Mouse (Mus musculus): ENCODE data around the gene 3100002H09Rik.

3100002H09Rik gene

GRCm38 (mm10) chr4:124610703-124611102 is at the start of gene 3100002H09Rik:
Gene 3100002H09Rik, minus strand, starts transcription at chr4:124610803.
- no peak for DNase-seq (ENCODE audit: low spot score in 2 of 2)

- DNase-seq (ENCODE audit: low spot score in 2 of 2), result no peak
These were observed 48.9 kb upstream of the 3100002H09Rik start for GRCm38 (mm10) chr4:124659251-124660217.

DNA sequence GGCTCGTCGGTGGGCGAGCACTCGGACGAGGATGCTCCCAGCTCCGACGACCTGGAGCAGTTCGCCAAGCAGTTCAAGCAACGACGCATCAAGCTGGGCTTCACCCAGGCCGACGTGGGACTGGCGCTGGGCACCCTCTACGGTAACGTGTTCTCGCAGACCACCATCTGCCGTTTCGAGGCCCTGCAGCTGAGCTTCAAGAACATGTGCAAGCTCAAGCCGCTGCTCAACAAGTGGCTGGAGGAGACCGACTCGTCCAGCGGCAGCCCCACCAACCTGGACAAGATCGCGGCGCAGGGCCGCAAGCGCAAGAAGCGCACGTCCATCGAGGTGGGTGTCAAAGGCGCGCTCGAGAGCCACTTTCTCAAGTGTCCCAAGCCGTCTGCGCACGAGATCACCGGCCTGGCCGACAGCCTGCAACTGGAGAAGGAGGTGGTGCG is 47.8 kb upstream of the 3100002H09Rik start:
- DNase-seq (ENCODE audit: low spot score in 2 of 2), result peak in 1 of 2 experiments; percentile 16

DNA sequence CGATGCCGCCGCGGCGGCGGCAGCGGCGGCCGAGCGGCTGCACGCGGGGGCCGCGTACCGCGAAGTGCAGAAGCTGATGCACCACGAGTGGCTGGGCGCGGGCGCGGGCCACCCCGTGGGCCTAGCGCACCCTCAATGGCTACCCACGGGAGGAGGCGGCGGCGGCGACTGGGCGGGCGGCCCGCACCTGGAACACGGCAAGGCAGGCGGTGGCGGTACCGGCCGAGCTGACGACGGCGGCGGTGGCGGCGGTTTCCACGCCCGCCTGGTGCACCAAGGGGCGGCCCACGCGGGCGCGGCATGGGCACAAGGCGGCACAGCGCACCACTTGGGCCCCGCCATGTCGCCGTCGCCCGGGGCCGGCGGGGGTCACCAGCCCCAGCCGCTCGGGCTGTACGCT is 47.2 kb upstream of the 3100002H09Rik start:
- peak in 1 of 2 experiments; percentile 18 for DNase-seq (ENCODE audit: low spot score in 2 of 2)

DNA sequence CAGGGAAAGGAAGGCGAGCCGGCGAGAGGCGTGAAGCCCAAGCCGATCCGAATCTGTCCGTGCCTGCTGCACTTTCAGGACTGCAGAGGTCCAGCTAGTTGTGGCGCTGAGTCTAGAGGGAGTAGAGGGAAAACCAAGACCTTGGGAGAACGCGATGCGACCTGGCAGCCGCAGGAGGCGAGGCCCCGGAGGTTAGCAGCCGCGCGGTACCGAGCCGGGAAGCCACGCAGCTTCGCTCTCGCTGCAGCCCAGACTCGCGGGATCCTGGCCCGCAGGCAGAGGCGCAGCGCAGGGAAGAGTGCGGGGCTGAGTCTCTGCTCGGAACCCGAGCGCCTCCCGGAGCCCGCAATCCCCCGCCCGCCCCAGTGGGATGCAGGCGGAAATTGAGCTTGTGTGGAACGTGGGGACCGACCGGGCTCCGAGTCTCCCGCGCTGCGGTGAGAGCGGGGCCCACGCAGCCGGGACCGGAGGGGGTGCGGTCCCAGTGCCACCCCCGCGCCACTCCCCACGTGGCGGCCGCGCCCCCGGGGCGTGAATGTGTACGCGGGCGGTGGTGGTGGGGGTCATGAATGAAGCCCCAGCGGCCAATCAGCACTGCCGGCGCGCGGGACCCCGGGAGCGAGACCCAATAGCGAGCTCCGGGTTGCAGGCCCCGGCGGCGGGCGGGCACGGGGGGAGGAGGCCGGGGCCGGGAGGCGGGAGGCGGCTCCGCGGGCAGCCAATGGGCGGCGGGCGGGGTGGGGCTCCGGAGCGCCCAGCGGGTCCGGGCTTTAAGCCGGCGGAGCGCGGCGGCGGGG is 46.4 kb upstream of the 3100002H09Rik start:
- DNase-seq (ENCODE audit: low spot score in 2 of 2), result peak; percentile 53 to 74

GRCm38 (mm10) chr4:124656518-124656853 is 45.9 kb upstream of the 3100002H09Rik start, which contains the start of gene Pou3f1:
Gene Pou3f1, plus strand, starts transcription at chr4:124656807.
- DNase-seq (ENCODE audit: low spot score in 2 of 2), result no peak

GRCm38 (mm10) chr4:124652886-124653285 is 42.3 kb upstream of the 3100002H09Rik start:
- peak in 1 of 2 experiments; percentile 27 for DNase-seq (ENCODE audit: low spot score in 2 of 2)

GRCm38 (mm10) chr4:124647909-124648308 is 37.3 kb upstream of the 3100002H09Rik start:
- DNase-seq (ENCODE audit: low spot score in 2 of 2), result no peak

- no peak for DNase-seq (ENCODE audit: low spot score in 2 of 2)
These were observed 36.0 kb upstream of the 3100002H09Rik start for GRCm38 (mm10) chr4:124646591-124646990.

DNA sequence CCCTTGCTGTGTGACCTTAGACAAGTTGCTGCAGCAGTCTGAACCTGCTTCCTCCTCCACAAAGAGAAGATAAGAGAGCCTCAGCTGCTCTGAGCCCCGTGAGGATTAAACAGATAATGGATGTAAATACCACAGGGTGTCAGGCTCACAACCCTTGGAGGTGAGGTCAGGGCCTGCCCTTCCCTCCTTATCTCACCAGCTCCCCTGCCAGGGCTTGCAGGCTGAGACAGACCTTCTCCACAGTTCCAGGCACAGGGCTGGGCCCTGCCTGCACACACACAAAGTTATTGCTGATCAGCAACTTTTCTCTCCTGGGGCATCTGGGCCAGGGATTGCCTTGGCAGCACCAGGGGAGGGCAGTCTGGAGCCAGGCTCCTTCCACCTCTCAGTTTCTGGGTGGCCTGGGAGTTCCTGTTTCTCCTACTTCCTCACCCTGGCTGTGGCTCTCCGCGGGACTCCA is 34.4 kb upstream of the 3100002H09Rik start:
- DNase-seq (ENCODE audit: low spot score in 2 of 2), result no peak

- no peak for DNase-seq (ENCODE audit: low spot score in 2 of 2)
These were observed 33.3 kb upstream of the 3100002H09Rik start for GRCm38 (mm10) chr4:124643859-124644258.

DNA sequence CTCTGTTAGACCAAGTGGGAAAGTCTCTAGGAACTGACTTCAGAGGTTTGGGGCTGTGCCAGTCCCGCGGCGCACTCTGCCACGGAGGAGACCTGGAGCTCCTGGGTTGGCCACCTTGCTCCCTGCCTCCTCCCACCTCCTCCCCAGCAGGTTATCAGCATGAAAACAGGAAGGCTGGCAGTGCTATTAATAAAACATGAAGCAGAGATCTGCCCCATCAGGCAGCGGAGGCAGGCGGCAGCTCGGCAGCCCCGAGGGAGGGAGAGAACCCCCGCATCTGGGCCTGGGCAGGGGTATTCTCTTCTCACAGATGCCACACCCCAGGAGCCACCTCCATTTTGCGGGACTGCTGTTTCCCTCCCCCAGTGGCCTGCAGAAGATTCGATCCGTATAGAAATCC is 29.1 kb upstream of the 3100002H09Rik start:
- no peak for DNase-seq (ENCODE audit: low spot score in 2 of 2)

DNA sequence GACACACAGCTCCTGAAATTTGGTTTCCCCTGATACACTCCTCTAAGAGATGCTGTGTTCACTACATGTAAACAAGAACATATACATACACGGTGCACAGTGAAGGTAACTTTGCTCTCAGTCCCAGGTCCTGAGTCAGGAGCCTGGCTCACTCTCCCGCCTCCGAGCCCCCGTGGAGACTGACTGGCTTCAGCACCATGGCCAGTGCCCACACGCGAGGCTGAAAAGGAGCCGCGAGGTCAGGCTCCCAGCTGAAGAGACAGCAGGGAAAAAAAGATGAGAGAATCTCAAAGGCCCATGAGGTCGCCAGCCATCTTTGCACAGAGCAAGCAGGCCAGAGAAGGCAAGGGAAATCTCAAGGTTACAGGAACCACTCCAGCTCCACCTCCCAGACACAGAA is 22.7 kb upstream of the 3100002H09Rik start:
- DNase-seq (ENCODE audit: low spot score in 2 of 2), result no peak

GRCm38 (mm10) chr4:124632856-124633255 is 22.3 kb upstream of the 3100002H09Rik start:
- DNase-seq (ENCODE audit: low spot score in 2 of 2), result no peak

- DNase-seq (ENCODE audit: low spot score in 2 of 2), result no peak
These were observed 20.9 kb upstream of the 3100002H09Rik start for GRCm38 (mm10) chr4:124631456-124631855.

GRCm38 (mm10) chr4:124626836-124627235 is 16.2 kb upstream of the 3100002H09Rik start:
- DNase-seq (ENCODE audit: low spot score in 2 of 2), result peak in 1 of 2 experiments; percentile 35

- no peak for DNase-seq (ENCODE audit: low spot score in 2 of 2)
These were observed 13.5 kb upstream of the 3100002H09Rik start for GRCm38 (mm10) chr4:124624111-124624581.

DNA sequence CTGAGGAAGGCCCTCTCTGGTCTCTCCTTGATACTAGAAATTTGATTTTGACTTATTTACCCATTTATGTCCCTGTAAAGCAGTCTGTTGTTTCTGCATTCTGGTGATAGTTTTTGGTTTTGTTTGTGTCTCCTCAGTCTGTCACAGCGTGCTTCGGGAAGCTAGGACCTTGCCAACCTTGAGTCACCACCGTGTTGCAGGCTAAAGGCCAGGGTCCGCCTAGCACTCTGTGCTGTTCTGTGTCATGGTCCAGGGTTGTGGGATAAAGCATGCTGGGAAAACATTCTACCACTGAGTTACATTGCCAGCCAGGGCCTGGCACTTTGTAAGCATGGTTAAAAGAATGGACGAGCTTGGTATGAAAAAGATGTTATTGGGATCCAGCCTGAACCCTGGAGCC is 12.0 kb upstream of the 3100002H09Rik start:
- no peak for DNase-seq (ENCODE audit: low spot score in 2 of 2)

DNA sequence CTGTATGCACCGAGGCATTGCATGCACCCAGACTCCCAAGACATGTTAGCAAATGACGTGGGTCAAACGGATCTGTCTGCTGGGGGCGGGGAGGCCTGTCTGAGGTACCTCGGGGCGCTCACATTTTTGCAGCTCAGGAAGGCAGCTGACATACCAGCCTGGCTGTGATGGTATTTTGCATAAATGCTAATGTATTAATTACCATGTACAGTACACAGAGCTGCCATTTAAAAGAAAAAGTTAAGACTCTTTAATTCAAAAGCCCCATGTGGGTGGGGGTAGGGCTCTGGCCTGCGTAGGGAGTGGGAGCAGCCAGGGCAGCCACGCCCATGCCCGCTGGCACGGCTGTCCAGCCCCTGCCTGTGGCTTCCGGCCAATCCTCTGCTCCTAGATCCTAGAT is 10.8 kb upstream of the 3100002H09Rik start:
- DNase-seq (ENCODE audit: low spot score in 2 of 2), result no peak

GRCm38 (mm10) chr4:124618599-124618998 is 8.0 kb upstream of the 3100002H09Rik start:
- no peak for DNase-seq (ENCODE audit: low spot score in 2 of 2)

DNA sequence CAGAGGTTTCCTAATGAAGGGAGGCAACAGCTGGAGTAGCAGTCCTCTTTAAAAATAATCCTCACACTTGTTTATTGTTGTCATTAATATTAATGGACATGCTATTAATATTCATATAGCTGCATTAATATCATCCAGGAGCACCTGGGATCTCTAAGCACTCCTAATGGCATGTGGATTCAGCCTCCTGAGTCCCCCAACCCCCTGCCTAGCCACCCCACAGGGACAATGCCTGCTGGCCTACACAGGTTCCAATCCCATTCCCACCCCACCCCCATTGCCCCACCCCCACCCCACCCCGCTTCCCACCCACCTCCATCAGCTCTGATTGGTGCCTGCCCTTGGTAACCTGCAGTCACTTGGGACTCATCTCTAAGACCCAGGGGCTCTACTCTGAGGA is 6.0 kb upstream of the 3100002H09Rik start:
- no peak for DNase-seq (ENCODE audit: low spot score in 2 of 2)

DNA sequence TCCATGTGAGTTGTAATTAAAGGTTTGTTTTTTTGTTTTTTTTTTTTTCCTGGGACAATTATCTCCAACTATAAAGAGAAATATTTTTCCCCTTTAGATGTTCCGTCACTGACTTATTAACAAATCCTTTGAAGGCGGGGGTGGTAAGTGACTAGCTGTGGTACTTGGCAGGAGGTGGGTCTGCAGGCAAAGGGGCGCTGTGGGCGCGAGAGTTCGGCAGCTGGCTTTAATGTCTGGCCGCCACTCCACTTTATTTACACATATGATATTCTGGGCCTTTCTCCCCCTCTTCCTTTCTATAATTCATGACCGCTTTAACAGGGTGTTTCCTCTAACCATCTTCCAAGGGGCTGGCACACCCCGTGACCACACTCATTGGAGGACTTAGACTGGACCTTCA is 5.4 kb upstream of the 3100002H09Rik start:
- DNase-seq (ENCODE audit: low spot score in 2 of 2), result no peak

Data from cerebellum, postnatal 4 days (tissue).